Mouse (Mus musculus): ENCODE results near the gene Olfr951.

Olfr951 gene

GRCm38 (mm10) chr9:39387110-39387509 is at the start of gene Olfr951:
TSS of gene Olfr951 (plus strand) at chr9:39387410.
- DNase-seq (ENCODE audit: low spot score) = no peak

GRCm38 (mm10) chr9:39427048-39427447 is 39.8 kb downstream of the Olfr951 start, which contains the start of gene Olfr952:
TSS of gene Olfr952 (minus strand) at chr9:39427148.
- no peak for DNase-seq (ENCODE audit: low spot score)
